Mouse (Mus musculus) thymus, adult 2 months (tissue): ENCODE results near the gene Gjc1. TPM values are rescaled to one million over a fixed set of nuclear protein-coding genes. Genes with fewer than 3 reads are reported as not detected.

Experiments
- DNase-seq: peaks from one replicate; pipeline ENCODE4 v3.0.0; 2021
- H3K27ac ChIP-seq: fragments of 200-500 bp; 2 replicates; pipeline ENCODE4 v1.5.1; 2012; ENCODE audit warnings: low read length, control low read depth; ENCODE audit not compliant: control insufficient read depth, insufficient read depth
- H3K27me3 ChIP-seq: fragments of 200-500 bp; 2 replicates; pipeline ENCODE4 v1.6.1; 2012; ENCODE audit warnings: mild to moderate bottlenecking, low read length, moderate library complexity, mixed read lengths; ENCODE audit not compliant: control insufficient read depth, insufficient read depth
- H3K36me3 ChIP-seq: fragments of 200-500 bp; 2 replicates; pipeline ENCODE4 v1.6.1; 2012; ENCODE audit warnings: mild to moderate bottlenecking, low read length, moderate library complexity; ENCODE audit not compliant: control insufficient read depth, insufficient read depth
- H3K4me1 ChIP-seq: fragments of 200-500 bp; replicated peaks from 2 replicates; pipeline ENCODE4 v1.6.1; 2012; ENCODE audit warnings: low read length; ENCODE audit not compliant: control insufficient read depth, insufficient read depth
- H3K4me3 ChIP-seq: fragments of 200-500 bp; 2 replicates; pipeline ENCODE4 v1.5.1; 2012; ENCODE audit warnings: mild to moderate bottlenecking, low read length, control low read depth, moderate library complexity; ENCODE audit not compliant: control insufficient read depth, insufficient read depth
- CTCF ChIP-seq: fragments of 200-500 bp; IDR thresholded peaks from 2 replicates; pipeline ENCODE4 v1.5.1; 2012; ENCODE audit warnings: mild to moderate bottlenecking, control low read depth, low read length, moderate library complexity, borderline replicate concordance; ENCODE audit not compliant: control insufficient read depth, poor library complexity, insufficient read depth; ENCODE audit errors: extremely low read depth
- POLR2A ChIP-seq: fragments of 200-500 bp; IDR thresholded peaks from 2 replicates; pipeline ENCODE4 v1.6.1; 2012; ENCODE audit warnings: mild to moderate bottlenecking, low read length, control low read depth, moderate library complexity; ENCODE audit not compliant: control insufficient read depth, poor library complexity, insufficient read depth; ENCODE audit errors: extremely low read depth
- WGBS: fragments of 180-500 bp; shearing (Covaris S2); methylation state at CpG from one replicate; pipeline ENCODE4 v1.1.7; 2018; 5-methylcytosine and 5-hydroxymethylcytosine counted together
- polyA plus RNA-seq: library from polyadenylated mRNA; depleted of rRNA; stranded (reverse); fragments of >200 nt; gene quantifications from 2 replicates; pipeline ENCODE4 v1.2.3, GENCODE M21; 2012

Gene Gjc1
- polyA plus RNA-seq, 1 experiment: 1.7 TPM

DNA sequence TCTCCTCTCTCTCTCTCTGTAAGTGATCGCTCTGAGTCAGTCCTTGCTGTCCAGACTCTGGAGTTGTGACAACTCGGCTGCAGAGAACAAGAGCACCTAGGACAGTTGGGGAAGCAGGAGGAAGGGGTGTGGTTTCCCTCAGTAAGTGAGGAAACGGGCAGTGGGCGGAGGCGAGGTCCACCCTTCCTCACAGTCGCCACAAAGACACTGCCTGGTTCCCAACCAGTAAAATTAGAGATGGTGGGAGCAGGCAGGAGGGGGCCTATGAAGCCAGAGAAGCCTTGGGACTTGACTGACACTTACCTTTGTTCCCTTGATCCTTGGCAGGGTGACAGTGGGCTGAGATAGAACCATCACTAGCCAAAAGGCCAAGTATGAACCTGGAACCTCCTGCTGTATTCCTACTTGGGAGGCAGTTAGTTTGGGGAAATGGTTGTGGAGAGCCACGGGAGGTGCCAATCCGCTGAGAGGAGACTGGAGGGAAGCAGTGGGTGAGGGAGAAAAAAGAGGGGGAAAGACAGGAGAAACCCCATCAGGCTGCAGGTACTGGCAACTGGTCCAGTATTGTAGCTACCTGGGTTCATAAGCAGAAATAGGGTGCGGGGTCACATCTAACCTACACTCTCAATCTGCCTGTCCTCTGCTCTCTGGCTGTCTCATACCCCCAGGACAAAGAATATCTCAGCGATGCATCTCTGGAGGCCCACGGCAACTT is 39.1 kb downstream of the Gjc1 start:
- WGBS: 37% methylated on average over 11 of the region's 11 CpGs
- no peak overlapping the region; the same call in 1 of the 2 replicates for H3K27ac ChIP-seq
- no peak for TF ChIP-seq POLR2A
- TF ChIP-seq CTCF: no peak
- H3K4me3 ChIP-seq: no peak overlapping the region
- no peaks in the 10 kb centered on the region for H3K4me1 ChIP-seq
- no peaks in the 10 kb centered on the region for H3K36me3 ChIP-seq
- H3K27me3 ChIP-seq: no peaks in the 10 kb centered on the region; the same call in 1 of the 2 replicates
- DNase-seq: no peak

DNA sequence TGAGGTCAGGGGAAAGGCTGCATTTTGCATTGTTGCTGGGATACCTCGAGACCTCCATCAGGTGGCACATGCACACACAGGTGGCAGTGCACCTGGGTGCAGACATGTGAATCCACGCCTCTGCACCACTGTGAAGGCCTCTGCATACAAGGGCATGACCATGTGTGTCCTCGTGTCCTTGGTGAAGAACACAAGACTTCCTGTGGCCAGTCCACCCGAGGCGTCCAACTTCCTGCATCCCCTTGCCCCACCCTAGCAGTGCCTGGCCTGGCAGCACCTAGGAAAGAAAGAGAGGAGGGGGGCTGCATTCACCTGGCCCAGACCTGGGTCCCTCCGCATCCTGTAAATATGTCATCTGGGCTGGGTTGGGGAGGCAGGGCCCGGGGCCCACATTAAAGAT is 39.7 kb downstream of the Gjc1 start:
- no peaks in the 10 kb centered on the region for H3K36me3 ChIP-seq
- H3K27me3 ChIP-seq: no peaks in the 10 kb centered on the region; the same call in 1 of the 2 replicates
- TF ChIP-seq CTCF: no peak
- TF ChIP-seq POLR2A: no peak
- no peak overlapping the region for H3K4me3 ChIP-seq
- DNase-seq: no peak
- H3K4me1 ChIP-seq: 0 out of 2 replicates have a peak, but pooled peaks cover under 1% of the 10 kb centered on the region
- 48% methylated on average over 7 of the region's 7 CpGs for WGBS
- H3K27ac ChIP-seq: no peak overlapping the region

DNA sequence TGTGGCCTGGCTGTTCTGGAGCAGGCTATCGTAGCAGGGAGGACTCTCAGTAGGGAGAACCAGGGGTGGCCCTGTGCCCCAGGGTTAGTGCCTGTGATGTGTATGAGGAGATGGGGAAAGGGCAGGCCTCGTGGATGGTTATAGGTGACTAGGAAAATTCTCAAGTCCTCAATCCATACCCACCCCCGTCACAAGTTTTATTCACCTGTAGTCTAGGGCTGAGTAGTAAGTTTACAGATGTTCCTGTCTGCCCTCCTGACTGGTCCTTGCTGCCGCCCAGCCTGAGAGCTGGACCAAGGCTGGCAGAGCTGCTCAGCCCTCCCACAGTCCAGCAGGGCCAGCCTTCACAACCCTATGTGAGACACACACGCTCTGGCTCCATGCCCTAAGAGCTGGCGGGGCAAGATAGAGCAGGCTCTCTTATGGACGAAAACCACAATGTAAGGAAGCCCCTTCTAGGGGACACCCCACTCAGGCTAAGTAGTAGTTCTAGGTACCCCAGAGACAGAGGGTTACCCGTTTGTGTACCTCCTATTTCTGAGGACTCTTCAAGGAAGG is 40.3 kb downstream of the Gjc1 start:
- Histone ChIP-seq H3K27ac (no peak overlapping the region), H3K4me1 (peaks cover 7% of the 10 kb centered on the region), H3K36me3 (no peaks in the 10 kb centered on the region), H3K27me3 (no peaks in the 10 kb centered on the region; the same call in 1 of the 2 replicates), H3K4me3 (no peak overlapping the region)
- no peak for DNase-seq
- WGBS: 90% methylated on average over 8 of the region's 8 CpGs
- TF ChIP-seq CTCF: no peak
- TF ChIP-seq POLR2A: no peak

DNA sequence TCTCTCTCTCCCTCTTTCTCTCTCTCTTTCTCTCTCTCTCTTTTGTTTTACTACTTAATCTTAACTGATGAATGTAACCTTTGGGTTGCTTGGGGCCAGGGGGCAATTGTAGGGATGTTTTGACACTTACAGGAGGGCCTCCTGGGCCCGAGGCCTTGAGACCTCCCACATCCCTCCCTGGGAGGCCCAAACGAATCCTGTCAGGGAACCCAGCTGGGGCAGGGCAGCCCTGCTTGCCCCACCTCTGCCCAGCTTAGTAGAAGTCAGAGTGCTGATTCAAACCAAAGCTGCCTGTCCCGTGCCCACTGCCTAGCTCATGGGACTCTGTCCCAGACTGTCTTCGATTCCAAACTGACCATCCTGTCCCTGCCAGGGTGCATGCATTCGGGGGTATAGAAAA is 40.9 kb downstream of the Gjc1 start:
- H3K27me3 ChIP-seq: no peaks in the 10 kb centered on the region; the same call in 1 of the 2 replicates
- 76% methylated on average over 5 of the region's 5 CpGs for WGBS
- H3K4me3 ChIP-seq: no peak overlapping the region
- TF ChIP-seq POLR2A: no peak
- no peak for TF ChIP-seq CTCF
- H3K27ac ChIP-seq: no peak overlapping the region
- no peak for DNase-seq
- no peaks in the 10 kb centered on the region for H3K36me3 ChIP-seq
- H3K4me1 ChIP-seq: peaks cover 9% of the 10 kb centered on the region

DNA sequence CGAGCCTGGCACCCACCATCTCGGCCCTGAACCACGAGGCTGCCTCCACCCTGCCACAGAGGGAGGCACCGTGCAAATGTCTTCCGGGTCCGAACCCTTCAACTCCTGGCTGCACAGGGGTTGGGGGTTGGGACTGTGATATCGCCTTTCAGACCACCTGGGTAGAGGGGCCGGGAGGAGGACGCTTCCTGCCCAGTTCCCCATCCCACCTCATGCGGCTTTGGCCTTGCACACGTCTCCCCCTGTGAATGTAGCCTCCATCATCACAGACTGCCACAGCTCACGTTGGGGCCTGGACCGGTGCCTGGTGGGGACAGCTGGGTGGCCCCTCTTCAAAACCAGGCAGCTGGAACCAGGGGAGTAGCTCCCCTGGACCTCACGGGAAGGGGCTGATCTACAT is 41.3 kb downstream of the Gjc1 start:
- Histone ChIP-seq H3K36me3 (no peaks in the 10 kb centered on the region), H3K27ac (no peak overlapping the region), H3K27me3 (no peaks in the 10 kb centered on the region; the same call in 1 of the 2 replicates), H3K4me1 (peaks cover 9% of the 10 kb centered on the region), H3K4me3 (no peak overlapping the region)
- TF ChIP-seq CTCF (no peak), POLR2A (no peak)
- DNase-seq: no peak
- WGBS: 93% methylated on average over 14 of the region's 14 CpGs

DNA sequence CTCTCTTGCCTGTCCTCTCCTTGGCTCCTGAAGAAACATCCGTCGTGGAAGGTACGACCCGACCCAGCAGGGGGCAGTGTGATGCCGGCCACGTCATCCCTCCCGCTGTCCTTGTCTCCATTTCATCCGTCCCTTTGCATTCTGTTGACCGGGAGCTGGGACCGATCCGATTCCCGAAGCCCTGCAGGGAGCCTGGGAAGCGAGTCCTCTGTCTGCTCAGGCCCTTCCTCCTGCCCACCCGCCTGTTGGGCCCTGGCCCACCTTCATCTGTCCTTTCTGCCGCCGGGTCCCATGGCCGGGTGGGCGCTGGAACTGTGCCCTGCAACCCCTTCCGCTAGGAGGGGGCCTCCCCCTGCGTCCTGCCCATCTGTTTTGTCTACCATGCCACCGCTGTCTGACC is 41.9 kb downstream of the Gjc1 start:
- H3K27ac ChIP-seq: no peak overlapping the region
- no peak for DNase-seq
- no peaks in the 10 kb centered on the region; the same call in 1 of the 2 replicates for H3K27me3 ChIP-seq
- H3K4me1 ChIP-seq: peaks cover 9% of the 10 kb centered on the region
- WGBS: 82% methylated on average over 21 of the region's 21 CpGs
- H3K4me3 ChIP-seq: no peak overlapping the region
- no peaks in the 10 kb centered on the region for H3K36me3 ChIP-seq
- TF ChIP-seq POLR2A: no peak
- TF ChIP-seq CTCF: no peak

DNA sequence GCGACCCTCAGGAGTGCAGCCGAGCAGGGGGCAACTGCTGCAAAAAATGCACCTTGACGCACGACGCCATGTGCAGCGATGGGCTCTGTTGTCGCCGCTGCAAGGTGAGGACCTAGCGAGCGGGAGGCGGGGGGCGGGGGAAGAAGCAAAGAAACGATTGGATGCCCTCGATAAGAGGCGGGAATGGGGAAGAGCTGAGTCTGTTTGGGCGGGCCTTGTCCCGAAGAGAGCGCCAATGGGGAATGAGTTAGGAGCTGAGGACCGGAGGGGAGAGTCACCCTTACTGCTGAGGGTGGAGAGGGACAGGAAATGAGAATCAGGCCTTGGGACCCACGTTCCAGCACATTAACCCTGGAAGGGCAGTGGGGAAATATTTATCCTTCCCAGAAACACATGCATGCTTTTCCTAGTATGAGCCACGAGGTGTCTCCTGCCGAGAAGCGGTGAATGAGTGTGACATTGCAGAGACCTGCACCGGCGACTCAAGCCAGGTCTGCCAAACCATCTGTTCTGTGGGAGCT is 44.8 kb downstream of the Gjc1 start:
- WGBS: 5% methylated on average over 25 of the region's 25 CpGs
- peak; percentile 63 for DNase-seq
- peak overlapping the region; percentile 24 for H3K4me3 ChIP-seq
- no peaks in the 10 kb centered on the region; the same call in 1 of the 2 replicates for H3K27me3 ChIP-seq
- no peak overlapping the region for H3K27ac ChIP-seq
- H3K36me3 ChIP-seq: no peaks in the 10 kb centered on the region
- H3K4me1 ChIP-seq: peaks cover 9% of the 10 kb centered on the region
- no peak for TF ChIP-seq POLR2A
- TF ChIP-seq CTCF: no peak
